Mouse (Mus musculus) embryo, embryonic 10 days (tissue): ENCODE measurements around the gene Thap8.

Source experiments
- DNase-seq: peaks from one replicate; pipeline ENCODE4 v3.0.0-alpha.2; 2015; ENCODE audit warnings: low spot score

Thap8 gene

DNA sequence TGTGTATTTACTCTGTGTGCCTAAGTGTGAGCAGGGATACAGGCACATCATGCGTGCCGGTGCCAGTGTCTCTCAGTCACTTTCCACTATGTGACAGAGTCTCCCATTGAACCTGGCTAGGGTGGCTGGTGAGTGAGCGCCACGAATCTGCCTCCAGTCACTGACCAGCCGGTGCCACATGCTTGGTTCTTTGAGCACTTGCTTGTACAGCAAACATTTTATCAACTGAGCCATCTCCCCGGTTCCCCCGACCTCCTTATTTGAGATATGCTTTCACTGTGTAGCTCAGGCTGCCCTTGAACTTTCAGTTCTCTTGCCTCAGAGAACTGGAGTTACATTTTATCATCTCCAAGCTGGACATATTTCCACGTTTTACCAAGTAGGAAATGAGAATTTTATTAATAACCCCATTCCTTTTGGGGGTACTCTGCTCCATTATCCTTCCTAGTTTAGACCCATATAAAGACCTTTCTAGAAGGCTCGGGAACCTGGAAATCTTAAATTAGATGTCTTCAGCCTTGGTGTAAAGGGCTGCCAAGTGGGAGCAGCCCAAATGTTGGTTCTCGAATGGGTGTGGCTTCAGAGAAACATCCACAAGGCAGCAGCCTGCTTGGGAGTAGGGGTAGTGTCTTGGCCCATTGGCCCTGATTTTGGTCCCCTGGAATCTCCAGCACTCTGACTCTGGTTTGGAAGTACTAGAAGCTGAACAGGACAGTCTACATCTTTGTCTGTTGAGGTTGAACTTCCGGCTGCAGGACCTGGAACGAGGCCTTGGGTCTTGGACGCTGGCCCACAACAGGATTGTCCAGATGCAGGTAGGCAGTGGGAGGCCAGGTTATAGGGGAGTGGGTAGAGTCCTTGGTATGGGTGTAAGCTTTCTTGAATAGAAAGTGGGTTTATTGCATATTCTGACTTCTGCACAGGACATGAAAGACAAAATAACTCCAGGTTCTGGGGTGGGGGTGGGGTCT, 36.0 kb downstream of the Thap8 start:
- DNase-seq = no peak

- no peak for DNase-seq
These were observed 38.2 kb downstream of the Thap8 start for GRCm38 (mm10) chr7:30318142-30318541.

DNA sequence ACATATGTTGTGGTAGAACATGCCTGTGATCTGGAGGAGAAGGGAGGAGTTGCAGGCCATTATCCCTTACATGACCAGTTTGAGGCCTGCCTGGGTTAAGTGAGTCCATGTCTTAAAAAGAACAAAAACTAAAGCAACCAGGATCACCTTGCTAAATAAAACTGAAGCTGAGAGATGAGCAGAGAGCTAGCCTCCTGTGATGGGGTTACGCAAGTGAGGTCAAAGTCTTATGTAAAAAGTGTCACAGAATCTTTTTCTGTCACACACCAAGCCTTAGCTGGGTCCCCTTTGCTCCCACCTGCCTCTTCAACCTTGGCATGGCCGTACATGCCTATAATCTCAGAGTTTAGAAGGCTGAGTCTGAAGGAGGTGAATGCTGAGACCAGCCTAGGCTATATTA, 41.1 kb downstream of the Thap8 start:
- DNase-seq = no peak

GRCm38 (mm10) chr7:30321539-30322284, 41.8 kb downstream of the Thap8 start, which contains the start of gene E130208F15Rik:
Gene E130208F15Rik, plus strand, starts transcription at chr7:30321740.
- peak; percentile 80 for DNase-seq

GRCm38 (mm10) chr7:30322285-30322667, 42.4 kb downstream of the Thap8 start:
- peak; percentile 99 for DNase-seq

- DNase-seq = no peak
These were observed 43.0 kb downstream of the Thap8 start for GRCm38 (mm10) chr7:30322865-30323264.

DNA sequence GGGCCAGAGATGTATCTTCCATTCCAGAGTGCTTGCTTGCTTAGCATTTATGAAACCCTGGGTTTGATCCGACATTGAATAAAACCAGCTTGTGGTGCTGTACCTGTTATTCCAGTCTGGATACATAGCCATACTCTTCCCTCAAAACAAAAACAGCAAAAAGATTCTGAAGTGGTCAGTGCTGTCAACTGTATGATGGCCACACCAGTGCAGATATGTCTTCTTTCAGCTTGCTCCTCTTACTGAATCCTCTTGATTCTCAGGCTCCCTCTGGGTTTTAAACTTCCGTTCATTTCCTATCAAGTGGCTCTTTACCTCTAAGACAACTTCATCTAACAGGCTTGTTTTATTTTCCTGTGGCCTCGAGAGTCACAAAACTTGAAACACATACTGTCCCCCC, 43.9 kb downstream of the Thap8 start, which contains the start of gene Sdhaf1:
Gene Sdhaf1 (minus strand): TSS at position 101 of the 400 bp plus-strand sequence.
- no peak for DNase-seq

- no peak for DNase-seq
These were observed 44.5 kb downstream of the Thap8 start for GRCm38 (mm10) chr7:30324300-30324944.

GRCm38 (mm10) chr7:30325364-30325763, 45.5 kb downstream of the Thap8 start:
- DNase-seq = peak; percentile 48

DNA sequence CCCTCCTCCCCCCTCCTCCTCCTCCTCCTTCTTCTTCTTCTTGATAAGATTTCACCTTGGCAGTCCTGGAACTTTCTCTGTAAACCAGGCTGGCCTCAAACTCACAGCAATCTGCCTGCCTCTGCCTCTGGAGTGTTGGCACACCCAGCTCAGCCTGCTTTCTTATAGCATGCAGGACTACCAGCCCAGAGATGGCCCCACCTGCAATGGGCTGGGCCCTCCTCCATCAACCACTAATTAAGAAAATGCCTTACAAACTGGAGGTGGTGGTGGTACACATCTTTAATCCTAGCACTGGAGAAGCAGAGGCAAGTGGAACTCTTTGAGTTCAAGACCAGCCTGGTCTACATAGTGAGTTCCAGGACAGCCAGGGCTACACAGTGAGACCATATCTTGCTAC, 46.5 kb downstream of the Thap8 start:
- no peak for DNase-seq

- no peak for DNase-seq
These were observed 47.2 kb downstream of the Thap8 start for GRCm38 (mm10) chr7:30327140-30327539.

DNA sequence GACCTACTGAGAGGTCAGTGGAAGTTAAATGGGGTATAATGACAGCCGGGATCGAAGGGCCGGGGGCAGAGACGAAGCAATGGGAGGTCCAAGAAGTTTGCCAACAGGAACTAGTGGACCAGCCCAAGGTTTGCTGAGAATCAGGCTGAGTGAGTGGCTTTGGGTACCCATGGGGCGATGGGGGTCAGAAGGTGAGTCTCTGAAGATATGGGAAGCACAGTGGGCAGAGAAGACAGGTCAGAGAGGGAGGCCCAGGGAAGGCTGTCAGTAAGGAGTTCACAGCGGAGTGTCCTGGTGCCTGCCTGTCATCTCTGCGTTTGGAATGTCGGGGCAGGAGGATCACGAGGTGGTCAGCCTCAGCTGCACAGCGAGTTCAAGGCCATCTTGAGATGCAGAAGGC, 48.5 kb downstream of the Thap8 start:
- no peak for DNase-seq

- peak; percentile 95 for DNase-seq
These were observed 52.0 kb downstream of the Thap8 start for GRCm38 (mm10) chr7:30331887-30332286.

DNA sequence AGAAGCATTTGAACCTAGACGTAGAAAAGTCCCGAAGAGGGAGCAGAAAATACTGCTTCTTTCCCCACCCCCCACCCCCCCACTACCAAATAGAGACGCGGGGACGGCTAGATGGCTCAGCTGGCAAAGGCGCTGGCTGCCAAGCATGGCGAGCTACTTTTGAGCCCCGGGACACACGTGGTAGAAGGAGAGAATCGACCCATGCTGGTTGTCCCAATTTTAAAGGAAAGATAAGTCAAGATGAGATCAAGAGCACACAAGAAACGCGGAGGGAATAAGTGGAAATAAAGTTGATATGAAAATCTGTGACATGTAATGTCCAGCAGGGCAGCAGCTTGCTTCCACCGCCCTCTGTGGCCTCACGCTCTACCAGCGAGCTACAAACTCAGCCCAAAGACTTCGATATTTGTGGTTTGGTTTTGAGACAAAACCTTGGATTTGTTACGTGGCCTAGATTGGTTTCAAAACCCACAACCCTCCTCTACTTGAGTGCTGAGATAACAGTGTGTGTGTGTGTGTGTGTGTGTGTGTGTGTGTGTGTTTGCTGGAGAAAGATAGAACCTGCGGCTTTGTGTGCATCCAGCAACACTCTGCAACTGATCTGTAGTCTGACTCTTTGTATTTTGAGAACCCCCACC, 52.8 kb downstream of the Thap8 start:
- no peak for DNase-seq

- DNase-seq = no peak
These were observed 53.5 kb downstream of the Thap8 start for GRCm38 (mm10) chr7:30333436-30333835.

GRCm38 (mm10) chr7:30334563-30334962, 54.7 kb downstream of the Thap8 start:
- DNase-seq = no peak

- DNase-seq = no peak
These were observed 55.8 kb downstream of the Thap8 start for GRCm38 (mm10) chr7:30335688-30336087.

DNA sequence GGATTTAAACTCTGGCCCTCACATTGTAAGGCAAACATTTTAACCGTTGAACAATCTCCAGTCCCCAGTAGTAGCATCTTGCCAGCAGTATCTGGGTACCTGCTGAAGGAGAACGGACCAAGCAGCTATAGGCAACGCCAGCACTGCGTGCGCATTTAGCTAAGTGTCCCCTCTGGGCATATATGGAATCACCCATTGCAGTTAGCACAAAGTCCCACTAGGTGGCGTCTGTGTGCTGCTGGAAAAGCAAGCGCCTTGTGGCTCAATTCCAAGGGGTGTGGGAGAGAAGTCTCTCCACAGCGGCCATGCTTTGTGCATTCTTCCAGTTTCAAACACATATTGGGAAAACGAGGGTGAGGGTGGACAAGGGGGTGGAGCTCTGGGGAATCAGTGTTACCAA, 56.5 kb downstream of the Thap8 start:
- peak; percentile 92 for DNase-seq

DNA sequence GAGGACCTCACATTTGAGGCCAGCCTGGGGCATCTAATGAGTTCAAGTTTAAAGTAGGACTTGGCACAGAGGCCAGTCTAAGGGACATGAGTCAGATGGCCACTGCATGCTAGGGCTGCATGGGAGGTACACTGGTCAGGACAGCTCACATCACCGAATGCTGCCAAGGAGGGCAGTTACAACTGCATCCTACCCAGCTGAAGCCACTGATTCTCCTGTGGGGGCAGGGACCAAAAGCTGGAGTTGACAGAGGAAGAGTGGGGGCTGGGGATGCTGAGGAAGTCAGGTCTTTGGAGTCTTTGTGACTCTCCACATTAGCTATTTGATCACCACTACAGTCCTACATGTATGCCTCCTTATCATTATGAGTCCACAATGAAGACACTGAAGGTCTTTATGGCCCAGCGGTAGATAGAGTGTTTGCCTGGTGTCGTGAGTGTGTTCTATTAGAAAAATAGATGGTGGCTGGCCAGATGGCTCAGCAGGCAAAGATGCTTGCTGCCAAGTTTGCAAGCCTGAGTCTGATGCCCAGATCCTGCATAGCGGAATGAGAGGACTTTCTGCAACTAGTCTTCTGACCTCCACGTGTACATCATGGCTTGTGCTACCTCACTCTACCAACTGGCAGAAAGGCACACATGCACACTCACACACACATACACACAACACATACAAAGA, 59.7 kb downstream of the Thap8 start:
- DNase-seq = no peak
